Mouse (Mus musculus) MEL (cell line): ENCODE data around the gene Ap3d1. TPM values are rescaled to one million over a fixed set of nuclear protein-coding genes. Genes with fewer than 3 reads are reported as not detected.

Source experiments
- DNase-seq: peaks from one replicate; pipeline ENCODE4 v3.0.0; 2011; ENCODE audit warnings: low read depth, low spot score
- H3K27ac ChIP-seq: 2 replicates; pipeline ENCODE4 v1.5.1; 2012; ENCODE audit warnings: low read depth, mild to moderate bottlenecking, control low read depth, low read length, moderate library complexity; ENCODE audit not compliant: control insufficient read depth
- H3K27me3 ChIP-seq, 2 experiments: fragments of 150-350 bp in 1 of 2; sonication (generic) in 1 of 2; 2 replicates each; pipeline ENCODE4 v1.6.1; 2012; ENCODE audit warnings: low read length in 2 of 2, mild to moderate bottlenecking in 2 of 2, improper control_type of control experiment in 1 of 2, moderate library complexity in 1 of 2; ENCODE audit not compliant: insufficient read depth in 2 of 2, control insufficient read depth in 1 of 2
- H3K36me3 ChIP-seq, 2 experiments: 2 replicates each; pipeline ENCODE4 v1.6.1; 2012 to 2014; ENCODE audit warnings: low read length in 2 of 2, improper control_type of control experiment in 1 of 2, inconsistent platforms in 1 of 2, mild to moderate bottlenecking in 1 of 2; ENCODE audit not compliant: insufficient read depth in 2 of 2, control insufficient read depth in 1 of 2
- H3K4me1 ChIP-seq, 2 experiments: fragments of 150-350 bp in 1 of 2; sonication (generic) in 1 of 2; 2 replicates each; pipeline ENCODE4 v1.6.1; 2012; ENCODE audit warnings: low read length in 2 of 2, improper control_type of control experiment in 1 of 2, mild to moderate bottlenecking in 1 of 2; ENCODE audit not compliant: insufficient read depth in 2 of 2, control insufficient read depth in 1 of 2
- H3K4me3 ChIP-seq, 2 experiments: fragments of 150-350 bp in 1 of 2; sonication (generic) in 1 of 2; 2 replicates each; pipeline ENCODE4 v1.5.1; 2012; ENCODE audit warnings: low read depth in 2 of 2, low read length in 2 of 2, mild to moderate bottlenecking in 2 of 2, moderate library complexity in 2 of 2, control low read depth in 1 of 2, improper control_type of control experiment in 1 of 2; ENCODE audit not compliant: control insufficient read depth in 1 of 2, insufficient read depth in 1 of 2
- H3K79me2 ChIP-seq: 2 replicates; pipeline ENCODE4 v1.6.1; 2012; ENCODE audit warnings: mild to moderate bottlenecking, low read length, moderate library complexity; ENCODE audit not compliant: control insufficient read depth, poor library complexity, insufficient read depth
- H3K9ac ChIP-seq: 2 replicates; pipeline ENCODE4 v1.6.1; 2012; ENCODE audit warnings: low read depth, mild to moderate bottlenecking, control low read depth, low read length, moderate library complexity; ENCODE audit not compliant: control insufficient read depth, poor library complexity, severe bottlenecking
- H3K9me3 ChIP-seq: fragments of 150-350 bp; sonication (generic); replicated peaks from 2 replicates; pipeline ENCODE4 v1.6.1; 2012; ENCODE audit warnings: mild to moderate bottlenecking, low read length, improper control_type of control experiment, moderate library complexity; ENCODE audit not compliant: insufficient read depth
- GABPA ChIP-seq: IDR thresholded peaks from 2 replicates; pipeline ENCODE4 v1.6.1; 2012; ENCODE audit warnings: low read depth, mild to moderate bottlenecking, inconsistent platforms, low read length, improper control_type of control experiment, moderate library complexity
- KAT2A ChIP-seq: conservative IDR thresholded peaks from 2 replicates; pipeline ENCODE4 v1.6.1; 2012; ENCODE audit warnings: low read depth, low read length, improper control_type of control experiment, inconsistent platforms
- MXI1 ChIP-seq: IDR thresholded peaks from 2 replicates; pipeline ENCODE4 v1.6.1; 2011; ENCODE audit warnings: mild to moderate bottlenecking, low read depth, low read length, improper control_type of control experiment
- POLR2A ChIP-seq, 2 experiments: IDR thresholded peaks; 2 replicates each; pipeline ENCODE4 v1.6.1; 2011 to 2012; ENCODE audit warnings: low read length in 2 of 2, mild to moderate bottlenecking in 2 of 2, control low read depth in 1 of 2, improper control_type of control experiment in 1 of 2, low read depth in 1 of 2, moderate library complexity in 1 of 2; ENCODE audit not compliant: control insufficient read depth in 1 of 2, insufficient read depth in 1 of 2, poor library complexity in 1 of 2
- POLR2AphosphoS2 ChIP-seq: IDR thresholded peaks from 2 replicates; pipeline ENCODE4 v1.6.1; 2011; ENCODE audit warnings: low read length, improper control_type of control experiment
- RAD21 ChIP-seq: IDR thresholded peaks from 2 replicates; pipeline ENCODE4 v1.6.1; 2011; ENCODE audit warnings: mild to moderate bottlenecking, low read depth, low read length, improper control_type of control experiment
- RCOR1 ChIP-seq: IDR thresholded peaks from 2 replicates; pipeline ENCODE4 v1.6.1; 2012; ENCODE audit warnings: low read depth, mild to moderate bottlenecking, inconsistent platforms, low read length, improper control_type of control experiment
- TCF12 ChIP-seq: IDR thresholded peaks from 2 replicates; pipeline ENCODE4 v1.6.1; 2014; ENCODE audit warnings: low read depth, mild to moderate bottlenecking, inconsistent platforms, low read length, improper control_type of control experiment, moderate library complexity
- USF2 ChIP-seq, 2 experiments: IDR thresholded peaks; 2 replicates each; pipeline ENCODE4 v1.6.1; 2011 to 2012; ENCODE audit warnings: improper control_type of control experiment in 2 of 2, low read length in 2 of 2, borderline replicate concordance in 1 of 2, inconsistent platforms in 1 of 2, low read depth in 1 of 2, mild to moderate bottlenecking in 1 of 2; ENCODE audit not compliant: insufficient read depth in 1 of 2
- ZMIZ1 ChIP-seq: IDR thresholded peaks from 2 replicates; pipeline ENCODE4 v1.6.1; 2012; ENCODE audit warnings: low read depth, mild to moderate bottlenecking, inconsistent platforms, low read length, improper control_type of control experiment, moderate library complexity
- polyA plus RNA-seq, 2 experiments: library from polyadenylated mRNA; stranded (reverse) in 1 of 2; unstranded in 1 of 2; fragments of >175 nt in 1 of 2; fragments of >200 nt in 1 of 2; gene quantifications; 2 replicates each; pipeline versions ENCODE4 v1.2.1 to v1.2.4; 2012; ENCODE audit warnings: low replicate concordance in 2 of 2, low read depth in 1 of 2; ENCODE audit not compliant: insufficient read length in 2 of 2, insufficient read depth in 1 of 2, missing spikeins in 1 of 2
- total RNA-seq: library from RNA; depleted of rRNA; stranded (reverse); fragments of 300-350 nt; gene quantifications from 2 replicates; pipeline ENCODE4 v1.2.3, GENCODE M21; 2012

Ap3d1 gene
- total and polyA plus RNA-seq, 3 experiments, result 32.7 to 260 (median 54.5) TPM

GRCm38 (mm10) chr10:80683647-80684046 lies 58.4 kb downstream of the Ap3d1 start:
- H3K9me3 ChIP-seq, result no peaks in the 10 kb centered on the region
- no peak for TF ChIP-seq KAT2A
- TF ChIP-seq USF2 (IDR thresholded peaks at IDR 0.05; ENCODE audit: borderline replicate concordance in 1 of 2, insufficient read depth in 1 of 2, low read depth in 1 of 2, low read length in 2 of 2), result no peak
- no peak for TF ChIP-seq TCF12
- no peak overlapping the region for H3K9ac ChIP-seq
- H3K4me1 ChIP-seq, result peaks cover 16 to 31% of the 10 kb centered on the region in 2 experiments
- H3K27ac ChIP-seq, result no peak overlapping the region
- peaks cover 5 to 28% of the 10 kb centered on the region in 2 experiments; a peak in 3 of 4 replicates for H3K36me3 ChIP-seq
- DNase-seq, result no peak
- no peak overlapping the region for H3K4me3 ChIP-seq
- H3K27me3 ChIP-seq, result no peaks in the 10 kb centered on the region
- no peaks in the 10 kb centered on the region; the same call in 1 of the 2 replicates for H3K79me2 ChIP-seq

DNA sequence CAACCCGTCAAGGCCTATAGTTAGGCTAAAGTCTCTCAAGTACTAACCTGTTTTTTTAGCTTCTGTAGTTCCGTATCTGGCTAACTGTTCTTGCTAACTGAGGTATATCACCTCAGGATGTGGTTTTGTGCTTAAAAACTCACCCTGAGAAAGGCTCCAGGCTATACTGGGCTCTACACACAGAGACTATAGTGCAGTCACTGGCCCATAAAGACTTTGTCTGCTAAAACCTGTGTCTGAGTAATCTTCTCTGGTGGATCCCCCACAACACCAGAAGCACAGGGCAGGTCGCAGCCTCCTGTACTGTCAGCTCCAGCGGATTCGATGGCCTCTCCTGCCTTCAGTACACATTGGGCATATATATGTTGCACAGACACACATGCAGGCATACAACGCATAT lies 60.1 kb downstream of the Ap3d1 start:
- Histone ChIP-seq H3K9me3 (no peaks in the 10 kb centered on the region), H3K27me3 (no peaks in the 10 kb centered on the region), H3K79me2 (peaks cover 4% of the 10 kb centered on the region; the same call in 1 of the 2 replicates), H3K27ac (no peak overlapping the region), H3K4me1 (peaks cover 16 to 41% of the 10 kb centered on the region in 2 experiments)
- DNase-seq, result no peak
- TF ChIP-seq RAD21 (no peak), GABPA (no peak), RCOR1 (no peak), ZMIZ1 (no peak), MXI1 (no peak)
- TF ChIP-seq, all 39 proteins: peak for 0
- peaks cover 5 to 33% of the 10 kb centered on the region in 2 experiments; a peak in 3 of 4 replicates for H3K36me3 ChIP-seq
- no peak overlapping the region for H3K9ac ChIP-seq
- H3K4me3 ChIP-seq, result no peak overlapping the region

- H3K27ac ChIP-seq, result peak overlapping the region; percentile 96
- H3K9me3 ChIP-seq, result no peaks in the 10 kb centered on the region
- no peak overlapping the region for H3K4me3 ChIP-seq
- peaks cover 15 to 36% of the 10 kb centered on the region in 2 experiments for H3K4me1 ChIP-seq
- peaks cover 16% of the 10 kb centered on the region for H3K79me2 ChIP-seq
- H3K27me3 ChIP-seq, result no peaks in the 10 kb centered on the region
- TF ChIP-seq POLR2A (IDR thresholded peaks at IDR 0.05; ENCODE audit: control insufficient read depth in 1 of 2, insufficient read depth in 1 of 2, low read depth in 1 of 2, low read length in 2 of 2, poor library complexity in 1 of 2) (0 out of 4 replicates have a peak, but pooled peaks of 1 of the 2 experiments have one; percentile 27), POLR2AphosphoS2 (no peak)
- H3K36me3 ChIP-seq, result peaks cover 0 to 29% of the 10 kb centered on the region in 2 experiments; a peak in 2 of 4 replicates
- peak overlapping the region; percentile 53 for H3K9ac ChIP-seq
- peak; percentile 54 for DNase-seq
Measured at GRCm38 (mm10) chr10:80680260-80680696, 61.8 kb downstream of the Ap3d1 start.
